In genomic region chr3:126727387-126727786, GRCm38 (mm10) we compare ENCODE assay signal across 20 mouse cellular contexts.
"Had no signal": no experiment of that assay in that cellular context is flagged by ENCODE, and none has a peak within 500 bp of the region (broad histone marks: within the 10 kb centered on the region; RNA-seq: fewer than 3 reads in every experiment).

No protein-coding gene starts in this region.

- DNase-seq: cerebellum, adult 9-10 months; cerebellum, adult 9-11 months; cerebellum, postnatal 10 days; cerebellum, postnatal 14 days; cerebellum, postnatal 25 days; cerebellum, postnatal 36 days; embryo, embryonic 11 days; forebrain, postnatal 0 days; gastrocnemius, adult 2 months; gastrocnemius, postnatal 10 days; gastrocnemius, postnatal 14 days; gastrocnemius, postnatal 25 days; gastrocnemius, postnatal 36 days; heart, adult 11 months; heart, adult 18-20 months; heart, adult 2 months had no signal

- ATAC-seq: forebrain, embryonic 13.5 days; forebrain, embryonic 14.5 days; forebrain, embryonic 15.5 days; forebrain, embryonic 16.5 days; forebrain, postnatal 0 days had no signal
